27 mouse cellular contexts compared by ENCODE assay signal in genomic region chr5:119322411-119322810, GRCm38 (mm10).
DNase-seq lines count a peak whose midpoint lies in the region; ATAC-seq and TF ChIP-seq lines count a peak whose summit lies in the region.
"Had no signal": no experiment of that assay in that cellular context is flagged by ENCODE, and none has a peak within 500 bp of the region (broad histone marks: within the 10 kb centered on the region; RNA-seq: fewer than 3 reads in every experiment).

No protein-coding gene starts in this region.

- no peaks in the 10 kb centered on the region for H3K27me3 ChIP-seq in midbrain, embryonic 14.5 days (ENCODE audit: control insufficient read depth, insufficient read depth, low read length)
- H3K27me3 ChIP-seq in midbrain, embryonic 16.5 days (ENCODE audit: control insufficient read depth, insufficient read depth, low read depth, low read length), result no peaks in the 10 kb centered on the region
- H3K27me3 ChIP-seq: embryonic facial prominence, embryonic 13.5 days; forebrain, embryonic 13.5 days; heart, embryonic 12.5 days; heart, embryonic 15.5 days; hindbrain, embryonic 15.5 days; intestine, embryonic 15.5 days had no signal

- H3K4me1 ChIP-seq in midbrain, embryonic 14.5 days (ENCODE audit: control insufficient read depth, insufficient read depth, low read length), result no peaks in the 10 kb centered on the region
- H3K4me1 ChIP-seq in midbrain, embryonic 16.5 days (ENCODE audit: control insufficient read depth, insufficient read depth, low read length), result no peaks in the 10 kb centered on the region
- H3K4me1 ChIP-seq: hindbrain, embryonic 15.5 days; intestine, embryonic 15.5 days had no signal

- H3K36me3 ChIP-seq in midbrain, embryonic 14.5 days (ENCODE audit: control insufficient read depth, insufficient read depth, low read length), result no peaks in the 10 kb centered on the region
- H3K36me3 ChIP-seq in midbrain, embryonic 16.5 days (ENCODE audit: control insufficient read depth, insufficient read depth, low read length), result no peaks in the 10 kb centered on the region
- H3K36me3 ChIP-seq: embryonic facial prominence, embryonic 10.5 days; embryonic facial prominence, embryonic 13.5 days; heart, embryonic 12.5 days; heart, embryonic 15.5 days; hindbrain, embryonic 15.5 days; intestine, embryonic 15.5 days had no signal

- 11% methylated on average over 13 of the region's 13 CpGs for WGBS in midbrain, embryonic 14.5 days
- 22% methylated on average over 13 of the region's 13 CpGs for WGBS in midbrain, embryonic 16.5 days

- ATAC-seq in midbrain, embryonic 14.5 days (ENCODE audit: low FRiP score, low TSS enrichment), result no peak
- no peak for ATAC-seq in midbrain, embryonic 16.5 days
- ATAC-seq: forebrain, embryonic 13.5 days; intestine, embryonic 15.5 days had no signal

- no peak for TF ChIP-seq POLR2A in brain, embryonic 14.5 days (IDR thresholded peaks at IDR 0.05; ENCODE audit: borderline replicate concordance, extremely low read depth, insufficient read depth, insufficient read length, poor library complexity, severe bottlenecking)

- no peaks in the 10 kb centered on the region for H3K9me3 ChIP-seq in midbrain, embryonic 14.5 days (ENCODE audit: control insufficient read depth, low read length)
- H3K9me3 ChIP-seq in midbrain, embryonic 16.5 days (replicated peaks; ENCODE audit: control insufficient read depth, low read length, poor library complexity, severe bottlenecking), result no peaks in the 10 kb centered on the region
- H3K9me3 ChIP-seq: embryonic facial prominence, embryonic 10.5 days; embryonic facial prominence, embryonic 13.5 days; forebrain, embryonic 13.5 days; heart, embryonic 15.5 days; hindbrain, embryonic 15.5 days; intestine, embryonic 15.5 days had no signal

- H3K9ac ChIP-seq in midbrain, embryonic 14.5 days (replicated peaks; ENCODE audit: low read length), result no peak overlapping the region
- no peak overlapping the region for H3K9ac ChIP-seq in midbrain, embryonic 16.5 days (ENCODE audit: low read depth, low read length)
- H3K9ac ChIP-seq: embryonic facial prominence, embryonic 13.5 days; forebrain, embryonic 13.5 days; heart, embryonic 12.5 days; heart, embryonic 15.5 days; hindbrain, embryonic 15.5 days; intestine, embryonic 15.5 days had no signal

- H3K4me3 ChIP-seq in midbrain, embryonic 14.5 days (replicated peaks; ENCODE audit: low read depth, low read length), result no peak overlapping the region
- H3K4me3 ChIP-seq in midbrain, embryonic 16.5 days (ENCODE audit: low read depth, low read length), result no peak overlapping the region
- H3K4me3 ChIP-seq: embryonic facial prominence, embryonic 10.5 days; embryonic facial prominence, embryonic 13.5 days; erythroblast, embryonic 14.5 days; forebrain, embryonic 13.5 days; gastrocnemius, adult 2 months; heart, embryonic 12.5 days; heart, embryonic 15.5 days; hindbrain, embryonic 15.5 days; intestine, embryonic 15.5 days had no signal

- no peak for TF ChIP-seq CTCF in brain, embryonic 14.5 days (IDR thresholded peaks at IDR 0.05; ENCODE audit: borderline replicate concordance, extremely low read depth, insufficient read depth, insufficient read length)

- no peak overlapping the region for H3K27ac ChIP-seq in midbrain, embryonic 14.5 days (replicated peaks; ENCODE audit: low read depth, low read length)
- no peak overlapping the region for H3K27ac ChIP-seq in midbrain, embryonic 16.5 days (ENCODE audit: low read length)
- H3K27ac ChIP-seq: embryonic facial prominence, embryonic 10.5 days; embryonic facial prominence, embryonic 13.5 days; forebrain, embryonic 13.5 days; gastrocnemius, adult 2 months; heart, embryonic 15.5 days; hindbrain, embryonic 15.5 days; intestine, embryonic 15.5 days had no signal

- DNase-seq in heart, adult 11 months, result peak; percentile 83
- DNase-seq in heart, postnatal 4 days, result no peak
- DNase-seq in midbrain, embryonic 14.5 days, result peak; percentile 55
- peak; percentile 78 for DNase-seq in brain, embryonic 14.5 days (ENCODE audit: low read depth)
- peak; percentile 69 for DNase-seq in retina, postnatal 1 day
- no peak for DNase-seq in frontal cortex, postnatal 14 days (ENCODE audit: low spot score in 2 of 2)
- DNase-seq: adrenal gland, postnatal 10 days; adrenal gland, postnatal 36 days; cerebellum, adult 11-12 months; cerebellum, adult 8-10 months; cerebellum, postnatal 10 days; cerebellum, postnatal 36 days; embryo, embryonic 11 days; gastrocnemius, adult 2 months; gastrocnemius, postnatal 14 days; heart, postnatal 10 days; heart, postnatal 36 days; kidney, adult 11 months had no signal

- H3K4me2 ChIP-seq in midbrain, embryonic 14.5 days (ENCODE audit: low read length), result no peak overlapping the region
- no peak overlapping the region for H3K4me2 ChIP-seq in midbrain, embryonic 16.5 days (ENCODE audit: low read length)
- H3K4me2 ChIP-seq: embryonic facial prominence, embryonic 13.5 days; forebrain, embryonic 13.5 days; heart, embryonic 12.5 days; heart, embryonic 15.5 days; hindbrain, embryonic 15.5 days; intestine, embryonic 15.5 days had no signal

Comparison
In these comparisons a context has a peak if more than half of its experiments do, and no peak if none do; other contexts are left out.
1. DNase-seq: peak in heart, adult 11 months (single experiment), midbrain, embryonic 14.5 days (single experiment), brain, embryonic 14.5 days (single experiment) and retina, postnatal 1 day (single experiment); none in heart, postnatal 4 days (single experiment) and frontal cortex, postnatal 14 days (0 of 2).